Mouse (Mus musculus) intestine, postnatal 0 days (tissue): ENCODE data around the gene Eif2ak4. TPM values are rescaled to one million over a fixed set of nuclear protein-coding genes. Genes with fewer than 3 reads are reported as not detected.

Experiments used
- ATAC-seq: fragments of 200-750 bp; cut with Nextera tagmentation; 2 replicates; pipeline ENCODE4 v1.8.0; 2017; ENCODE audit warnings: mild to moderate bottlenecking, moderate TSS enrichment, moderate library complexity
- H3K27ac ChIP-seq: fragments of 300-500 bp; sonication (generic); 2 replicates; pipeline ENCODE4 v1.5.1; 2014; ENCODE audit warnings: mild to moderate bottlenecking, low read depth, low read length, moderate library complexity
- H3K27me3 ChIP-seq: fragments of 300-500 bp; sonication (generic); replicated peaks from 2 replicates; pipeline ENCODE4 v1.6.1; 2014; ENCODE audit warnings: low read length, mixed read lengths; ENCODE audit not compliant: control insufficient read depth, insufficient read depth
- H3K36me3 ChIP-seq: fragments of 300-500 bp; sonication (generic); 2 replicates; pipeline ENCODE4 v1.6.1; 2014; ENCODE audit warnings: mild to moderate bottlenecking, moderate library complexity; ENCODE audit not compliant: control insufficient read depth, insufficient read depth
- H3K4me1 ChIP-seq: fragments of 300-500 bp; sonication (generic); replicated peaks from 2 replicates; pipeline ENCODE4 v1.6.1; 2014; ENCODE audit warnings: antibody characterized with exemption, low read length, mixed read lengths; ENCODE audit not compliant: control insufficient read depth, insufficient read depth
- H3K4me2 ChIP-seq: fragments of 300-500 bp; sonication (generic); replicated peaks from 2 replicates; pipeline ENCODE4 v1.6.1; 2014; ENCODE audit warnings: low read depth, mild to moderate bottlenecking, moderate library complexity
- H3K4me3 ChIP-seq: fragments of 300-500 bp; sonication (generic); 2 replicates; pipeline ENCODE4 v1.5.1; 2014; ENCODE audit warnings: low read depth, low read length
- H3K9ac ChIP-seq: fragments of 300-500 bp; sonication (generic); 2 replicates; pipeline ENCODE4 v1.6.1; 2014; ENCODE audit warnings: mild to moderate bottlenecking, low read depth, low read length
- H3K9me3 ChIP-seq: fragments of 300-500 bp; sonication (generic); 2 replicates; pipeline ENCODE4 v1.6.1; 2016; ENCODE audit warnings: mixed run types; ENCODE audit not compliant: control insufficient read depth
- CTCF ChIP-seq: sonication (generic); IDR thresholded peaks from 2 replicates; pipeline ENCODE4 v1.5.1; 2016; ENCODE audit warnings: low read depth, mild to moderate bottlenecking, control low read depth, antibody characterized with exemption, moderate library complexity
- WGBS: fragments of 180-500 bp; shearing (Covaris S2); extraction: QIAGEN DNeasy Blood & Tissue Kit; methylation state at CpG from one replicate; pipeline ENCODE4 v1.1.7; 2014; 5-methylcytosine and 5-hydroxymethylcytosine counted together
- polyA plus RNA-seq: library from polyadenylated mRNA; unstranded; fragments of >200 nt; fragmentation: Nextera tagmentation; extraction: Ambion mirVana; gene quantifications from 2 replicates; pipeline ENCODE4 v1.2.1, GENCODE M21; 2015

The Eif2ak4 gene
- polyA plus RNA-seq, 1 experiment from 2014 or later = 3.7 TPM

DNA sequence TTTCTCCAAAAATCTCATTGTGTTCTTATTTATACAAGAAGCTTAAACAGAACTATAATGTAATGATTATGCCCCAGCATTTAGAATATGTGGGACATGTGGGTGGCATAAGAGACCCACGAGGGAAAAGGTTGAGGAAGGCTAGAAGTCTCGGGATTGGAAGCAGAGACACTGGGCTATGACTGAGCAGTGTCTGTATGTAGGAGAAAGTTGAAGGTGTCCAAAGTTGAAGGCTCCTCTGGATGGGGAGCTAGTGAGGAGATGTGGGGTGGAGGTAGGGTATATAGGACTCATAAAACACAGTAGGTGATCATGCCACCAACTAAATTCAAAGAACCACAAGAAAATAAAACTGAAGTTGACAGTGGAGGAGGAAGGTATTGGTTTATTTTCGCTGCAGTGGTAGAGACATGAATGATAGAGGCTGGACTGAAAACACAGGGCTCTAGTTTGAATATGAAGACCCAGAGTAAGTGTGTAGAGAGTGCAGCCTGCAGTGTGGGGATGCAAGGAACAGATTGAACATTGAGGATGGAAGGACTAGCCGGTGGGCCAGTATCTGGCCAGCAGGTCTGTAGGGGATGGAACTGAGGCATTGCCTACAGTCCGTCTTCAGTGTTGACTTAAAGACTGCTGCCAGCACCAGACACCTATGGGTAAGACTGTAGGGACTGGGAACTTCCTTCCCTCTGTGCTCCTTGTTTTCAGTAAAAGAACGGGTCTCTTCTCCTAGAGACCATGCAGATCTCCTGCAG is 27.4 kb downstream of the Eif2ak4 start:
- ATAC-seq = no peak
- H3K4me1 ChIP-seq = no peaks in the 10 kb centered on the region
- H3K9me3 ChIP-seq = no peaks in the 10 kb centered on the region
- 90% methylated on average over 6 of the region's 6 CpGs for WGBS
- no peaks in the 10 kb centered on the region for H3K27me3 ChIP-seq
- peaks cover 59% of the 10 kb centered on the region for H3K36me3 ChIP-seq
- H3K4me3 ChIP-seq = no peak overlapping the region
- no peak overlapping the region for H3K9ac ChIP-seq
- no peak overlapping the region for H3K27ac ChIP-seq
- no peak overlapping the region for H3K4me2 ChIP-seq
- TF ChIP-seq CTCF = no peak

DNA sequence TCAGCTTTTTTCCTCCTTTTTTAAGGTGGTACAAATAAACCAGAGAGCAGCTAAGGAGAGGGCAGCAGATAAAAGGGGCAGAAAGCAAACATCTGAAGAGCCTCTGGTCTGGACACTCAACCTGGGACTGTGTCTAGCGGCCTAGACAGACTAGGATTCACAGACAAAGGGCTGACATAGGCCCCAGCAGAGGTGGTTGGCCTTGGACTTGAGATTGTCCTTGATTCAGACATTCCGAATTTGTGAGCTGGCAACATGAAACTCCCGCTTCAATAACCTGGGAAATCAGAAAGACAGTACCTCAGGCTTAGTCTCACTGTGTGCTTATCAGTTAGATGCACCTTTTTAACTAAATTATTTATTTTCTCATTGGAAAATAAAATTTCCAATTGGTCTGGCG is 29.7 kb downstream of the Eif2ak4 start:
- no peak overlapping the region for H3K9ac ChIP-seq
- H3K9me3 ChIP-seq = no peaks in the 10 kb centered on the region
- peaks cover 64% of the 10 kb centered on the region for H3K36me3 ChIP-seq
- H3K27ac ChIP-seq = no peak overlapping the region
- no peaks in the 10 kb centered on the region for H3K4me1 ChIP-seq
- no peak overlapping the region for H3K4me3 ChIP-seq
- TF ChIP-seq CTCF = no peak
- H3K27me3 ChIP-seq = no peaks in the 10 kb centered on the region
- ATAC-seq = no peak
- WGBS = 93% methylated on average over 4 of the region's 4 CpGs
- H3K4me2 ChIP-seq = no peak overlapping the region

DNA sequence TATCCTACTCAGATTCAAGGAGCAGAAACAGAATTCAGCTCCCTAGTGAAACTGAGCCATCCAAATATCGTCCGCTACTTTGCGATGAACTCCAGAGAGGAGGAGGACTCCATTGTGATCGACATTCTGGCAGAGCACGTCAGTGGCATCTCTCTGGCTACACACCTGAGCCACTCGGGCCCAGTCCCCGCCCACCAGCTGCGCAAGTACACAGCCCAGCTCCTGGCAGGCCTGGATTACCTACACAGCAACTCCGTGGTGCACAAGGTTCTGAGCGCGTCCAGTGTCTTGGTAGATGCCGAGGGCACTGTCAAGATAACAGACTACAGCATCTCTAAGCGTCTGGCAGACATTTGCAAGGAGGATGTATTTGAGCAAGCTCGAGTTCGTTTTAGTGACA is 33.5 kb downstream of the Eif2ak4 start:
- 87% methylated on average over 15 of the region's 15 CpGs for WGBS
- no peak overlapping the region for H3K4me3 ChIP-seq
- no peak overlapping the region for H3K9ac ChIP-seq
- no peaks in the 10 kb centered on the region for H3K27me3 ChIP-seq
- TF ChIP-seq CTCF = no peak
- H3K4me2 ChIP-seq = no peak overlapping the region
- ATAC-seq = no peak
- peaks cover 42% of the 10 kb centered on the region for H3K36me3 ChIP-seq
- no peaks in the 10 kb centered on the region for H3K9me3 ChIP-seq
- H3K27ac ChIP-seq = no peak overlapping the region
- H3K4me1 ChIP-seq = no peaks in the 10 kb centered on the region

DNA sequence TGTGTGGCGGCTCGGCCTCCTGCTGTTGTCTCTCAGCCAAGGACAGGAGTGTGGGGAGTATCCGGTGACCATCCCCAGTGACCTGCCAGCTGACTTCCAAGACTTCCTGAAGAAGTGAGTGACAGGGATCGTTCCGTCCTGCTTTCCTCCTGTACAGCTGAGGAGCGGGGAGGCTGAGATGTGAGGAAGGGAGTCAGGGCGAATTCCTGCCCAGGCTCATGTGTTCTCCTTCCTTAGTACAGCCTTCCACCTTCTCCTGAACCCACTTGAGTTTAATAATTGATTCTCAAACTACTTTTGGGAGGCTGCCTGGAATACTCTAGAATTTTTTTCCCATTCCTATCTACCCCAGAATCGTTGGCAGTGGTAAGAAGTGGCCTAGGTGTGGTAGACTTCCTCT is 34.0 kb downstream of the Eif2ak4 start:
- Histone ChIP-seq H3K36me3 (peaks cover 40% of the 10 kb centered on the region), H3K4me1 (no peaks in the 10 kb centered on the region), H3K9ac (no peak overlapping the region), H3K27ac (no peak overlapping the region), H3K27me3 (no peaks in the 10 kb centered on the region), H3K4me2 (no peak overlapping the region), H3K4me3 (no peak overlapping the region), H3K9me3 (no peaks in the 10 kb centered on the region)
- no peak for TF ChIP-seq CTCF
- WGBS = 90% methylated on average over 8 of the region's 8 CpGs
- no peak for ATAC-seq

- WGBS = 94% methylated on average over 6 of the region's 6 CpGs
- H3K27me3 ChIP-seq = no peaks in the 10 kb centered on the region
- no peaks in the 10 kb centered on the region for H3K4me1 ChIP-seq
- no peaks in the 10 kb centered on the region for H3K9me3 ChIP-seq
- TF ChIP-seq CTCF = no peak
- no peak overlapping the region for H3K4me3 ChIP-seq
- no peak for ATAC-seq
- H3K36me3 ChIP-seq = peaks cover 30% of the 10 kb centered on the region
- H3K9ac ChIP-seq = no peak overlapping the region
- no peak overlapping the region for H3K27ac ChIP-seq
- H3K4me2 ChIP-seq = no peak overlapping the region
Observed at GRCm38 (mm10) chr2:118428296-118428695, 39.9 kb downstream of the Eif2ak4 start.

- no peak overlapping the region for H3K9ac ChIP-seq
- H3K4me2 ChIP-seq = no peak overlapping the region
- ATAC-seq = no peak
- no peak for TF ChIP-seq CTCF
- H3K36me3 ChIP-seq = peaks cover 38% of the 10 kb centered on the region
- no peaks in the 10 kb centered on the region for H3K4me1 ChIP-seq
- no peak overlapping the region for H3K4me3 ChIP-seq
- no peak overlapping the region for H3K27ac ChIP-seq
- no peaks in the 10 kb centered on the region for H3K27me3 ChIP-seq
- H3K9me3 ChIP-seq = no peaks in the 10 kb centered on the region
- 83% methylated on average over 9 of the region's 9 CpGs for whole genome bisulfite sequencing
Observed at GRCm38 (mm10) chr2:118429297-118429696, 40.9 kb downstream of the Eif2ak4 start.
